Mouse (Mus musculus) spleen, postnatal 4 days (tissue): ENCODE measurements around the gene Snrpf.
"Not testable (repeated sequence)": the region's sequence is repeated elsewhere in the genome, so short reads cannot be mapped to it uniquely, and the experiment has no call there.

ENCODE experiments used
- DNase-seq, 2 experiments: peaks; one replicate each; pipeline ENCODE4 v3.0.0; 2022; ENCODE audit warnings: low spot score in 2 of 2

Gene Snrpf

GRCm38 (mm10) chr10:93575960-93576359 is 13.5 kb downstream of the Snrpf start:
- DNase-seq = no peak

GRCm38 (mm10) chr10:93574966-93575365 is 14.5 kb downstream of the Snrpf start:
- no peak for DNase-seq

GRCm38 (mm10) chr10:93572209-93572608 is 17.3 kb downstream of the Snrpf start:
- DNase-seq = no peak

- DNase-seq = no peak
These were observed 20.8 kb downstream of the Snrpf start for GRCm38 (mm10) chr10:93568671-93569070.

- no peak for DNase-seq
These were observed 21.5 kb downstream of the Snrpf start for GRCm38 (mm10) chr10:93567841-93568566.

- no peak for DNase-seq
These were observed 22.4 kb downstream of the Snrpf start for GRCm38 (mm10) chr10:93567066-93567465.

- no peak for DNase-seq
These were observed 24.9 kb downstream of the Snrpf start for GRCm38 (mm10) chr10:93564518-93565090.

- no peak for DNase-seq
These were observed 29.7 kb downstream of the Snrpf start for GRCm38 (mm10) chr10:93559786-93560185.

GRCm38 (mm10) chr10:93557971-93558370 is 31.5 kb downstream of the Snrpf start:
- not testable (repeated sequence) for DNase-seq

- no peak for DNase-seq
These were observed 36.9 kb downstream of the Snrpf start for GRCm38 (mm10) chr10:93552596-93552995.

GRCm38 (mm10) chr10:93549821-93550220 is 39.7 kb downstream of the Snrpf start:
- no peak for DNase-seq

- peak; percentile 68 to 87 for DNase-seq
These were observed 40.5 kb downstream of the Snrpf start for GRCm38 (mm10) chr10:93548991-93549390.

GRCm38 (mm10) chr10:93547741-93548270 is 41.7 kb downstream of the Snrpf start:
- DNase-seq = no peak

GRCm38 (mm10) chr10:93544172-93544571 is 45.3 kb downstream of the Snrpf start:
- DNase-seq = no peak

- DNase-seq = no peak
These were observed 46.3 kb downstream of the Snrpf start for GRCm38 (mm10) chr10:93543176-93543575.

GRCm38 (mm10) chr10:93542356-93542755 is 47.1 kb downstream of the Snrpf start:
- no peak for DNase-seq

GRCm38 (mm10) chr10:93541585-93541984 is 47.9 kb downstream of the Snrpf start:
- DNase-seq = no peak

- DNase-seq = no peak
These were observed 48.9 kb downstream of the Snrpf start, which contains the start of gene Ccdc38 for GRCm38 (mm10) chr10:93540431-93541210. Gene Ccdc38, plus strand, starts transcription at chr10:93540632.

- peak; percentile 85 to 92 for DNase-seq
These were observed 49.6 kb downstream of the Snrpf start, which contains the start of gene Amdhd1 for GRCm38 (mm10) chr10:93539775-93540430. Gene Amdhd1, minus strand, starts transcription at chr10:93540033.

GRCm38 (mm10) chr10:93538818-93539217 is 50.7 kb downstream of the Snrpf start:
- no peak for DNase-seq

- no peak for DNase-seq
These were observed 51.2 kb downstream of the Snrpf start for GRCm38 (mm10) chr10:93538287-93538686.
